Mouse (Mus musculus) liver, embryonic 15.5 days (tissue): ENCODE results near the gene Olfr325. TPM values are rescaled to one million over a fixed set of nuclear protein-coding genes. Genes with fewer than 3 reads are reported as not detected.
A peak's percentile ranks its signal among the peaks of the same experiment; 100 is the strongest.
"Not testable (repeated sequence)": the region's sequence is repeated elsewhere in the genome, so short reads cannot be mapped to it uniquely, and the experiment has no call there.

Experiments used
- ATAC-seq: fragments of 200-750 bp; cut with Nextera tagmentation; 2 replicates; pipeline ENCODE4 v1.8.0; 2017; ENCODE audit warnings: moderate number of reproducible peaks, mild to moderate bottlenecking, moderate library complexity; ENCODE audit not compliant: insufficient read depth
- H3K27ac ChIP-seq: fragments of 300-500 bp; sonication (generic); replicated peaks from 2 replicates; pipeline ENCODE4 v1.5.1; 2015; ENCODE audit warnings: mild to moderate bottlenecking, inconsistent platforms
- H3K27me3 ChIP-seq: fragments of 300-500 bp; sonication (generic); 2 replicates; pipeline ENCODE4 v1.6.1; 2015; ENCODE audit warnings: mild to moderate bottlenecking, inconsistent platforms
- H3K36me3 ChIP-seq: fragments of 300-500 bp; sonication (generic); replicated peaks from 2 replicates; pipeline ENCODE4 v1.6.1; 2015; ENCODE audit warnings: moderate library complexity, mild to moderate bottlenecking, inconsistent platforms
- H3K4me1 ChIP-seq: fragments of 300-500 bp; sonication (generic); replicated peaks from 2 replicates; pipeline ENCODE4 v1.6.1; 2015; ENCODE audit warnings: inconsistent platforms
- H3K4me2 ChIP-seq: fragments of 300-500 bp; sonication (generic); 2 replicates; pipeline ENCODE4 v1.6.1; 2015; ENCODE audit warnings: moderate library complexity, mild to moderate bottlenecking, inconsistent platforms
- H3K4me3 ChIP-seq: fragments of 300-500 bp; sonication (generic); replicated peaks from 2 replicates; pipeline ENCODE4 v1.5.1; 2015; ENCODE audit warnings: mild to moderate bottlenecking, inconsistent platforms
- H3K9ac ChIP-seq: fragments of 300-500 bp; sonication (generic); 2 replicates; pipeline ENCODE4 v1.6.1; 2015; ENCODE audit warnings: moderate library complexity, mild to moderate bottlenecking, inconsistent platforms
- H3K9me3 ChIP-seq: fragments of 300-500 bp; sonication (generic); replicated peaks from 2 replicates; pipeline ENCODE4 v1.6.1; 2016; ENCODE audit warnings: inconsistent platforms
- WGBS: fragments of 180-500 bp; shearing (Covaris S2); methylation state at CpG from one replicate; pipeline ENCODE4 v1.1.7; 2015; ENCODE audit warnings: mixed read lengths; ENCODE audit not compliant: insufficient replicate concordance; 5-methylcytosine and 5-hydroxymethylcytosine counted together
- polyA plus RNA-seq: library from polyadenylated mRNA; unstranded; fragments of >200 nt; fragmentation: Nextera tagmentation; extraction: Ambion mirVana; gene quantifications from 2 replicates; pipeline ENCODE4 v1.2.1, GENCODE M21; 2015

Olfr325 gene
- not detected in 2 replicates for polyA plus RNA-seq

DNA sequence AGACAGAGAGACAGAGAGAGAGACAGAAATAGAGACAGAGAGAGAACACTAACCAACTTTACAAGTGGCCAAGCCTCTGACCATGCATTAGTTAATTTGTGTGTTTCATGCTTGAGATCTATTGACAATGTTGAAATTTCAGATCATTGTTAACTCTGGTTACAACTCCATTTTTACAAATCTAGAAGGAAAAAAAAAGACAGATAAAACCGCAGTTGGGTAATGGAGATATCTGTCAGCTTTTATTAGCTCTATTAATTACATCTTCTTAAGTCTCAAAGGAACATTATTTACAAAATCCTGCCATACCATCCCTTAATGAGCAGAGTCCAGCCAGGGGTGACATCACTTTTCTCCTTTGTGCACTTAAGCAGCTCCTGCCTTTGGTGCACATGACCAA, at the start of gene Olfr325:
TSS of gene Olfr325 (plus strand) at position 301 of the 400 bp plus-strand sequence.
- Histone ChIP-seq H3K9me3 (no peaks in the 10 kb centered on the region), H3K4me3 (no peak within 1 kb of the TSS), H3K27me3 (peaks cover 9% of the 10 kb centered on the region), H3K36me3 (no peaks in the 10 kb centered on the region), H3K4me1 (no peaks in the 10 kb centered on the region), H3K4me2 (no peak within 1 kb of the TSS), H3K9ac (no peak within 1 kb of the TSS), H3K27ac (no peak within 1 kb of the TSS)
- WGBS = 52% methylated on average over 1 of the region's 1 CpGs
- ATAC-seq = no peak

GRCm38 (mm10) chr11:58534736-58535135, 42.8 kb upstream of the Olfr325 start, which contains the start of gene Olfr330:
Olfr330 (minus strand) TSS chr11:58534836.
- H3K36me3 ChIP-seq, H3K9ac ChIP-seq, ATAC-seq, H3K27ac ChIP-seq, H3K9me3 ChIP-seq, H3K4me3 ChIP-seq, H3K4me2 ChIP-seq, H3K4me1 ChIP-seq, H3K27me3 ChIP-seq: not testable (repeated sequence)

GRCm38 (mm10) chr11:58546322-58546721, 31.2 kb upstream of the Olfr325 start, which contains the start of gene Olfr329-ps:
Olfr329-ps (minus strand) TSS chr11:58546422.
- no peak within 1 kb of the TSS for H3K9ac ChIP-seq
- no peak within 1 kb of the TSS for H3K4me3 ChIP-seq
- H3K27me3 ChIP-seq = no peaks in the 10 kb centered on the region
- no peaks in the 10 kb centered on the region for H3K36me3 ChIP-seq
- H3K27ac ChIP-seq = no peak within 1 kb of the TSS
- no peak within 1 kb of the TSS for H3K4me2 ChIP-seq
- H3K9me3 ChIP-seq = no peaks in the 10 kb centered on the region
- no peaks in the 10 kb centered on the region for H3K4me1 ChIP-seq
- no peak for ATAC-seq
- 66% methylated on average over 5 of the region's 5 CpGs for WGBS

DNA sequence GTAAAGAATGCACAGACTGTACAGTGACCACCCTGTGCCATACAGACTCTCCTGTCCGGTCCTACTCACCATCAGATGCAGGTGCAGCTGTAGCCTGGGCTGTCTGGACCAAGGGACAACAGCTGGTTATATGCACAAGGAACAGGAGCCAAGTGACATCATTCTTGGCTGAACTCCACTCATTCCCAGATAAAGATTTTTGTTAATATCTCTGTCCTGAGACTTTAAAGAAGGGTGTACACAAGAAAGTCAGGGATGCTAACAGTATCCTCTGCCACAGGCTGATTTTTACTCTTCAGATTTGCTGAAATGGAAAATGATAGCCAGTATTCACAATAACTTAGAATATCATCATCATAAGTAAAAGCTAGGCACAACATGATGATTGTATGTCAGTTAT, 22.0 kb upstream of the Olfr325 start, which contains the start of gene Olfr328:
TSS of gene Olfr328 (minus strand) at position 101 of the 400 bp plus-strand sequence.
- Histone ChIP-seq H3K9ac (no peak within 1 kb of the TSS), H3K27ac (no peak within 1 kb of the TSS), H3K4me1 (no peaks in the 10 kb centered on the region), H3K4me3 (no peak within 1 kb of the TSS), H3K4me2 (no peak within 1 kb of the TSS), H3K27me3 (no peaks in the 10 kb centered on the region; the same call in 1 of the 2 replicates), H3K36me3 (no peaks in the 10 kb centered on the region), H3K9me3 (no peaks in the 10 kb centered on the region)
- no peak for ATAC-seq
- 53% methylated on average over 1 of the region's 1 CpGs for WGBS

DNA sequence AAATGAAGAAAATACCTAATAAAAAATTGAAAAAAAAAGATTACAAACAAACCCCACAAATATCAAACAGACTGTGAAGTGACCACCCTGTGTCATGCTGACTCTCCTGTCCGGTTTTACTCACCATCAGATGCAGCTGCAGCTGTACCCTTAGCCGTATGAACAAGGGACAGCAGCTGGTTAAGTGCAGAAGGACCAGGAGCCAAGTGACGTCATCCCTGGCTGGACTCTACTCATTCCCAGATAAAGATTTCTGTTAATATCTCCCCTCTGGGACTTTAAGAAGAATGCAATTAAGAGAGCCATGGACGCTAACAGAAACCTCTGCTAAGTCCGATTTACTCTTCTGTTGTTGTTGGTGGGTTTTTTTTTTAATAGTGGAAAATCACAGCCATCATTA, 7.1 kb upstream of the Olfr325 start, which contains the start of gene Olfr224:
TSS of gene Olfr224 (minus strand) at position 149 of the 400 bp plus-strand sequence.
- Histone ChIP-seq H3K36me3 (no peaks in the 10 kb centered on the region), H3K4me2 (no peak within 1 kb of the TSS), H3K4me3 (no peak within 1 kb of the TSS), H3K9ac (no peak within 1 kb of the TSS), H3K27me3 (no peaks in the 10 kb centered on the region), H3K4me1 (no peaks in the 10 kb centered on the region), H3K27ac (no peak within 1 kb of the TSS), H3K9me3 (no peaks in the 10 kb centered on the region)
- ATAC-seq = no peak
- 58% methylated on average over 5 of the region's 5 CpGs for WGBS

DNA sequence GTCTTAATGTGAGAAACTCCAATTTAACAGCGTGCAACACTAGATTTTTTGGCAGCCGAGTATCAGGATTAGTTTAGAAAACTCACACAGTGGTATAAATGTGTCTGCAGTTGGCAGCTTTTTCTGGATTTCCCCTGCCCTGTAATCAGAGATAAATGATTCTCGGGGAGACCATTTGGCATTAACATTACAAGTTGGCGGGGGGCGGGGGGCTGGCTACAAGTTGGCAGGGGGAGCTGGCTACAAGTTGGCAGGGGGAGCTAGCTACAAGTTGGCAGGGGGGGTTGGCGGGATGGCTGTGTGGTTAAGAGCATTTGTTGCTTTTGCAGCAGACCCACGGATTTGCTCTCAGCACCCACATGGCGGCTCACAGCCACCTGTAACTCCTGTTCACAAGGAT, 1.1 kb downstream of the Olfr325 start:
- Histone ChIP-seq H3K4me2 (no peak overlapping the region), H3K4me1 (no peaks in the 10 kb centered on the region), H3K27me3 (peaks cover 9% of the 10 kb centered on the region), H3K4me3 (no peak overlapping the region), H3K9me3 (no peaks in the 10 kb centered on the region), H3K27ac (no peak overlapping the region), H3K9ac (no peak overlapping the region), H3K36me3 (no peaks in the 10 kb centered on the region)
- 56% methylated on average over 8 of the region's 8 CpGs for WGBS
- ATAC-seq = no peak

DNA sequence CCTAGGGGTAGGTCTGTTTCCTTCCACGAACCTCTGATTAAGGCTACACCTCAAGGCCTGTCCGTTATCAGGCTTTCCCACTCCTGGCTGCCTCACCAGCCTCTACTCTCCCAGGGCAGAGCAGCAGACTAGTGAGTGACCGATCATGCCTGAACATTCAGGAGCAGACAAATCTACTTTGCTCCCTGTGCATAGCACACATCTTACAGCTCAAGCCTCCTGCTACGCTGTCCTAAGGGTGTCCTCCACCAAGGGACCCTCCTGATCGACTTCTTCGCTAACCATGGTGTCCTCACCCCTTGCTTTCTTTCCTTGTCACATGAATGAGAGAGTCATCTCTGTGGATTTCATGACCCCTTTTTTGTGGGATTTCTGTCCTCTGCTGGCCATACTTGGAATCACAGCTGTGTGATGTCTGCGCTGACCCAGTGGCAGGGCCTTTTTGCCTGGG, 10.4 kb downstream of the Olfr325 start:
- H3K27ac ChIP-seq = peak overlapping the region; percentile 89
- no peaks in the 10 kb centered on the region for H3K9me3 ChIP-seq
- H3K4me2 ChIP-seq = peak overlapping the region; percentile 64
- peaks cover 37% of the 10 kb centered on the region for H3K4me1 ChIP-seq
- H3K36me3 ChIP-seq = no peaks in the 10 kb centered on the region
- 25% methylated on average over 7 of the region's 7 CpGs for WGBS
- peak overlapping the region; percentile 38; the same call in 1 of the 2 replicates for H3K9ac ChIP-seq
- peak overlapping the region; percentile 29; the same call in 1 of the 2 replicates for H3K4me3 ChIP-seq
- peak; percentile 100 for ATAC-seq
- no peaks in the 10 kb centered on the region for H3K27me3 ChIP-seq

- no peak overlapping the region for H3K9ac ChIP-seq
- H3K27me3 ChIP-seq = no peaks in the 10 kb centered on the region
- no peaks in the 10 kb centered on the region for H3K36me3 ChIP-seq
- H3K4me1 ChIP-seq = peaks cover 37% of the 10 kb centered on the region
- no peak overlapping the region for H3K4me3 ChIP-seq
- H3K9me3 ChIP-seq = no peaks in the 10 kb centered on the region
- ATAC-seq = no peak
- 0 out of 2 replicates have a peak overlapping the region, but pooled peaks have one; percentile 7 for H3K27ac ChIP-seq
- 54% methylated on average over 3 of the region's 3 CpGs for WGBS
- H3K4me2 ChIP-seq = no peak overlapping the region
Measured at GRCm38 (mm10) chr11:58588620-58589250, 11.2 kb downstream of the Olfr325 start.

GRCm38 (mm10) chr11:58594814-58595213, 17.3 kb downstream of the Olfr325 start, which contains the start of gene Olfr324:
Olfr324 (plus strand) TSS chr11:58595114.
- peaks cover 3% of the 10 kb centered on the region for H3K4me1 ChIP-seq
- 56% methylated on average over 6 of the region's 6 CpGs for WGBS
- ATAC-seq = no peak

GRCm38 (mm10) chr11:58597837-58598236, 20.3 kb downstream of the Olfr325 start:
- Histone ChIP-seq H3K4me3 (no peak overlapping the region), H3K4me2 (no peak overlapping the region), H3K4me1 (no peaks in the 10 kb centered on the region), H3K27ac (no peak overlapping the region), H3K27me3 (no peaks in the 10 kb centered on the region), H3K9me3 (no peaks in the 10 kb centered on the region), H3K36me3 (no peaks in the 10 kb centered on the region), H3K9ac (no peak overlapping the region)
- no peak for ATAC-seq
- WGBS = 56% methylated on average over 13 of the region's 13 CpGs

More at GRCm38 (mm10) chr11:58594814-58595213, 17.3 kb downstream of the Olfr325 start, which contains the start of gene Olfr324:
- H3K9me3 ChIP-seq = no peaks in the 10 kb centered on the region
- no peak within 1 kb of the TSS for H3K9ac ChIP-seq
- no peaks in the 10 kb centered on the region for H3K27me3 ChIP-seq
- H3K36me3 ChIP-seq = no peaks in the 10 kb centered on the region
- no peak within 1 kb of the TSS for H3K27ac ChIP-seq
- H3K4me2 ChIP-seq = no peak within 1 kb of the TSS
- H3K4me3 ChIP-seq = no peak within 1 kb of the TSS

DNA sequence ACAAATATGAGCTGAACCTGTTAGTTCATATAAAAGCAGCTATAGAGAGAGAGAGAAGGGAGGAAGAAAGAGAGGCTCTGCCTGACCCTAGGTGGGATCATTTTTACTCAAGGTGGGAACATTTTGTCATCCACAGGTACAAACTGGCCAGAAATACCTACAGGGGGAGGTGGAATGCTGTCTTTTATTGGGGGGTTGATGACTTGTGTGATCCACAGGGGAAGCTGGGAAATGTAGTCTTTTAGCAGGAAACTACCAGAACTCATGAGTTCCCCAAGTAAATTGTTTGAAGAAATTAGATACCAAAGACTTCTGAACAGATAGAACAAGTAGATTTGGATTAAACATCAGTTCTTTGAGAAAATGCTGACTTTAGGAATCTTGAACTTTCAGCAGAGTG, 24.5 kb downstream of the Olfr325 start:
- H3K27ac ChIP-seq = no peak overlapping the region
- 0 out of 2 replicates have a peak, but pooled peaks cover 5% of the 10 kb centered on the region for H3K4me1 ChIP-seq
- ATAC-seq = no peak
- H3K36me3 ChIP-seq = no peaks in the 10 kb centered on the region
- no peaks in the 10 kb centered on the region for H3K9me3 ChIP-seq
- no peak overlapping the region for H3K4me2 ChIP-seq
- no peaks in the 10 kb centered on the region for H3K27me3 ChIP-seq
- no peak overlapping the region for H3K9ac ChIP-seq
- H3K4me3 ChIP-seq = no peak overlapping the region
